Mouse (Mus musculus): Measurements from ENCODE around the gene Tm9sf2. TPM values are rescaled to one million over a fixed set of nuclear protein-coding genes. Genes with fewer than 3 reads are reported as not detected.
"Not testable (repeated sequence)": the region's sequence is repeated elsewhere in the genome, so short reads cannot be mapped to it uniquely, and the experiment has no call there.

The Tm9sf2 gene
- polyA plus RNA-seq, 1 experiment from 2014 or later, result 133 TPM

GRCm38 (mm10) chr14:122099584-122099983 is 7.3 kb upstream of the Tm9sf2 start:
- Histone ChIP-seq H3K4me1 (ENCODE audit: control insufficient read depth in 2 of 2, insufficient read depth in 2 of 2, low read length in 2 of 2) (no peaks in the 10 kb centered on the region; a peak in 1 of 4 replicates), H3K27me3 (ENCODE audit: control insufficient read depth, insufficient read depth, low read length) (no peaks in the 10 kb centered on the region), H3K4me3 (ENCODE audit: control insufficient read depth in 1 of 2, insufficient read depth in 1 of 2, low read depth in 1 of 2, low read length in 2 of 2) (no peak overlapping the region), H3K4me2 (ENCODE audit: low read length) (no peak overlapping the region), H3K9me3 (ENCODE audit: control insufficient read depth, low read length) (0 out of 2 replicates have a peak, but pooled peaks cover 2% of the 10 kb centered on the region), H3K9ac (ENCODE audit: low read length) (no peak overlapping the region), H3K27ac (replicated peaks in 1 of 2; ENCODE audit: control insufficient read depth in 1 of 2, insufficient read depth in 1 of 2, low read depth in 2 of 2, low read length in 2 of 2) (no peak overlapping the region), H3K36me3 (ENCODE audit: control insufficient read depth, insufficient read depth, low read length) (no peaks in the 10 kb centered on the region)
- ATAC-seq (ENCODE audit: insufficient number of reproducible peaks, insufficient read depth, low FRiP score, low read depth), result no peak
- 63% methylated on average over 4 of the region's 4 CpGs for WGBS

- H3K4me1 ChIP-seq (ENCODE audit: control insufficient read depth in 2 of 2, insufficient read depth in 2 of 2, low read length in 2 of 2), result peaks cover 6 to 13% of the 10 kb centered on the region in 2 experiments
- H3K27me3 ChIP-seq (ENCODE audit: control insufficient read depth, insufficient read depth, low read length); H3K4me3 ChIP-seq (ENCODE audit: control insufficient read depth in 1 of 2, insufficient read depth in 1 of 2, low read depth in 1 of 2, low read length in 2 of 2); H3K9ac ChIP-seq (ENCODE audit: low read length); H3K4me2 ChIP-seq (ENCODE audit: low read length); ATAC-seq (ENCODE audit: insufficient number of reproducible peaks, insufficient read depth, low FRiP score, low read depth); H3K9me3 ChIP-seq (ENCODE audit: control insufficient read depth, low read length); H3K27ac ChIP-seq (replicated peaks in 1 of 2; ENCODE audit: control insufficient read depth in 1 of 2, insufficient read depth in 1 of 2, low read depth in 2 of 2, low read length in 2 of 2); H3K36me3 ChIP-seq (ENCODE audit: control insufficient read depth, insufficient read depth, low read length): not testable (repeated sequence)
- 89% methylated on average over 9 of the region's 9 CpGs for WGBS
Observed at GRCm38 (mm10) chr14:122101890-122102289, 4.9 kb upstream of the Tm9sf2 start.

- WGBS, result under 1% methylated on average over 24 of the region's 24 CpGs
- Histone ChIP-seq H3K9me3 (ENCODE audit: control insufficient read depth, low read length) (no peaks in the 10 kb centered on the region), H3K27ac (replicated peaks in 1 of 2; ENCODE audit: control insufficient read depth in 1 of 2, insufficient read depth in 1 of 2, low read depth in 2 of 2, low read length in 2 of 2) (peak overlapping the region; percentile 96 to 98), H3K4me3 (ENCODE audit: control insufficient read depth in 1 of 2, insufficient read depth in 1 of 2, low read depth in 1 of 2, low read length in 2 of 2) (peak overlapping the region; percentile 47 to 53), H3K9ac (ENCODE audit: low read length) (peak overlapping the region; percentile 80), H3K4me1 (ENCODE audit: control insufficient read depth in 2 of 2, insufficient read depth in 2 of 2, low read length in 2 of 2) (peaks cover 6 to 23% of the 10 kb centered on the region in 2 experiments), H3K4me2 (ENCODE audit: low read length) (peak overlapping the region; percentile 88), H3K36me3 (ENCODE audit: control insufficient read depth, insufficient read depth, low read length) (no peaks in the 10 kb centered on the region), H3K27me3 (ENCODE audit: control insufficient read depth, insufficient read depth, low read length) (no peaks in the 10 kb centered on the region)
- ATAC-seq (ENCODE audit: insufficient number of reproducible peaks, insufficient read depth, low FRiP score, low read depth), result peak; percentile 93
Observed at GRCm38 (mm10) chr14:122104881-122105280, 2.0 kb upstream of the Tm9sf2 start.

GRCm38 (mm10) chr14:122105391-122106285 is 1.2 kb upstream of the Tm9sf2 start:
- ATAC-seq (ENCODE audit: insufficient number of reproducible peaks, insufficient read depth, low FRiP score, low read depth), result no peak
- peak overlapping the region; percentile 88 for H3K4me2 ChIP-seq (ENCODE audit: low read length)
- H3K36me3 ChIP-seq (ENCODE audit: control insufficient read depth, insufficient read depth, low read length), result no peaks in the 10 kb centered on the region; the same call in 1 of the 2 replicates
- H3K4me1 ChIP-seq (ENCODE audit: control insufficient read depth in 2 of 2, insufficient read depth in 2 of 2, low read length in 2 of 2), result peaks cover 6 to 23% of the 10 kb centered on the region in 2 experiments
- peak overlapping the region; percentile 80 for H3K9ac ChIP-seq (ENCODE audit: low read length)
- peak overlapping the region; percentile 53 to 90 for H3K4me3 ChIP-seq (ENCODE audit: control insufficient read depth in 1 of 2, insufficient read depth in 1 of 2, low read depth in 1 of 2, low read length in 2 of 2)
- WGBS, result 62% methylated on average over 16 of the region's 16 CpGs
- H3K27ac ChIP-seq (replicated peaks in 1 of 2; ENCODE audit: control insufficient read depth in 1 of 2, insufficient read depth in 1 of 2, low read depth in 2 of 2, low read length in 2 of 2), result peak overlapping the region; percentile 96 to 98
- no peaks in the 10 kb centered on the region for H3K27me3 ChIP-seq (ENCODE audit: control insufficient read depth, insufficient read depth, low read length)
- H3K9me3 ChIP-seq (ENCODE audit: control insufficient read depth, low read length), result no peaks in the 10 kb centered on the region

GRCm38 (mm10) chr14:122107481-122108214 is 810 bp downstream of the Tm9sf2 start:
- Histone ChIP-seq H3K27ac (replicated peaks in 1 of 2; ENCODE audit: control insufficient read depth in 1 of 2, insufficient read depth in 1 of 2, low read depth in 2 of 2, low read length in 2 of 2) (peak overlapping the region; percentile 82 to 88), H3K9ac (ENCODE audit: low read length) (peak overlapping the region; percentile 96), H3K4me1 (ENCODE audit: control insufficient read depth in 2 of 2, insufficient read depth in 2 of 2, low read length in 2 of 2) (peaks cover 7 to 23% of the 10 kb centered on the region in 2 experiments), H3K4me2 (ENCODE audit: low read length) (peak overlapping the region; percentile 84), H3K27me3 (ENCODE audit: control insufficient read depth, insufficient read depth, low read length) (no peaks in the 10 kb centered on the region), H3K4me3 (ENCODE audit: control insufficient read depth in 1 of 2, insufficient read depth in 1 of 2, low read depth in 1 of 2, low read length in 2 of 2) (peak overlapping the region; percentile 85 to 90), H3K36me3 (ENCODE audit: control insufficient read depth, insufficient read depth, low read length) (peaks cover 4% of the 10 kb centered on the region; the same call in 1 of the 2 replicates), H3K9me3 (ENCODE audit: control insufficient read depth, low read length) (no peaks in the 10 kb centered on the region)
- WGBS, result 4% methylated on average over 42 of the region's 44 CpGs
- ATAC-seq (ENCODE audit: insufficient number of reproducible peaks, insufficient read depth, low FRiP score, low read depth), result peak; percentile 24; the same call in 1 of the 2 replicates

GRCm38 (mm10) chr14:122111681-122112080 is 4.8 kb downstream of the Tm9sf2 start:
- no peak for ATAC-seq (ENCODE audit: insufficient number of reproducible peaks, insufficient read depth, low FRiP score, low read depth)
- Histone ChIP-seq H3K9me3 (ENCODE audit: control insufficient read depth, low read length) (no peaks in the 10 kb centered on the region), H3K36me3 (ENCODE audit: control insufficient read depth, insufficient read depth, low read length) (peaks cover 5% of the 10 kb centered on the region; the same call in 1 of the 2 replicates), H3K27me3 (ENCODE audit: control insufficient read depth, insufficient read depth, low read length) (no peaks in the 10 kb centered on the region), H3K4me2 (ENCODE audit: low read length) (no peak overlapping the region), H3K9ac (ENCODE audit: low read length) (no peak overlapping the region), H3K4me1 (ENCODE audit: control insufficient read depth in 2 of 2, insufficient read depth in 2 of 2, low read length in 2 of 2) (peaks cover 2 to 14% of the 10 kb centered on the region in 2 experiments; a peak in 3 of 4 replicates), H3K27ac (replicated peaks in 1 of 2; ENCODE audit: control insufficient read depth in 1 of 2, insufficient read depth in 1 of 2, low read depth in 2 of 2, low read length in 2 of 2) (no peak overlapping the region), H3K4me3 (ENCODE audit: control insufficient read depth in 1 of 2, insufficient read depth in 1 of 2, low read depth in 1 of 2, low read length in 2 of 2) (no peak overlapping the region)
- WGBS, result 90% methylated on average over 2 of the region's 2 CpGs

- no peaks in the 10 kb centered on the region for H3K27me3 ChIP-seq (ENCODE audit: control insufficient read depth, insufficient read depth, low read length)
- no peak for ATAC-seq (ENCODE audit: insufficient number of reproducible peaks, insufficient read depth, low FRiP score, low read depth)
- H3K9me3 ChIP-seq (ENCODE audit: control insufficient read depth, low read length), result no peaks in the 10 kb centered on the region
- H3K27ac ChIP-seq (replicated peaks in 1 of 2; ENCODE audit: control insufficient read depth in 1 of 2, insufficient read depth in 1 of 2, low read depth in 2 of 2, low read length in 2 of 2), result no peak overlapping the region
- H3K4me1 ChIP-seq (ENCODE audit: control insufficient read depth in 2 of 2, insufficient read depth in 2 of 2, low read length in 2 of 2), result peaks cover 2 to 14% of the 10 kb centered on the region in 2 experiments; a peak in 3 of 4 replicates
- no peak overlapping the region for H3K9ac ChIP-seq (ENCODE audit: low read length)
- H3K36me3 ChIP-seq (ENCODE audit: control insufficient read depth, insufficient read depth, low read length), result peaks cover 5% of the 10 kb centered on the region; the same call in 1 of the 2 replicates
- 90% methylated on average over 5 of the region's 5 CpGs for WGBS
- H3K4me3 ChIP-seq (ENCODE audit: control insufficient read depth in 1 of 2, insufficient read depth in 1 of 2, low read depth in 1 of 2, low read length in 2 of 2), result no peak overlapping the region
- H3K4me2 ChIP-seq (ENCODE audit: low read length), result no peak overlapping the region
Observed at GRCm38 (mm10) chr14:122112311-122112710, 5.5 kb downstream of the Tm9sf2 start.
